Mouse (Mus musculus) lung, adult 18-20 months (tissue): ENCODE measurements around the gene Plxna2.

Experiments
- DNase-seq, 2 experiments: peaks; one replicate each; pipeline ENCODE4 v3.0.0; 2022; ENCODE audit warnings: mixed read lengths in 2 of 2

Gene Plxna2

GRCm38 (mm10) chr1:194774350-194774749 lies 156.3 kb downstream of the Plxna2 start:
- DNase-seq, result no peak

DNA sequence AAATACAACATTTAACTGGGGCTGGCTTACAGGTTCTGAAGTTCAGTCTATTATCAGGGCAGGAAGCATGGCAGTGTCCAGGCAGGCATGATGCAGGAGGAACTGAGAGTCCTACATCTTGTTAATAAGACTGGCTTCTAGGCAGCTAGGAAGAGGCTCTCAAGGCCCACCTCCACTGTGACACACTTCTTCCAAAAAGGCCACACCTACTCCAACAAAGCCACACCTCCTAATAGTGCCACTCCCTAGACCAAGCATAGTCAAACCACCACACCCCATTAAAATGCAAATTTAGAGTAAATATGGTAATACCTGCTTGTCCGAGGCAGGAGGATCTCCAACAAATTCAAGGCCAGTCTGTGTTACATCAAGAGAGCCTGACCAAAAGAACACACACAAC lies 156.7 kb downstream of the Plxna2 start:
- no peak for DNase-seq

DNA sequence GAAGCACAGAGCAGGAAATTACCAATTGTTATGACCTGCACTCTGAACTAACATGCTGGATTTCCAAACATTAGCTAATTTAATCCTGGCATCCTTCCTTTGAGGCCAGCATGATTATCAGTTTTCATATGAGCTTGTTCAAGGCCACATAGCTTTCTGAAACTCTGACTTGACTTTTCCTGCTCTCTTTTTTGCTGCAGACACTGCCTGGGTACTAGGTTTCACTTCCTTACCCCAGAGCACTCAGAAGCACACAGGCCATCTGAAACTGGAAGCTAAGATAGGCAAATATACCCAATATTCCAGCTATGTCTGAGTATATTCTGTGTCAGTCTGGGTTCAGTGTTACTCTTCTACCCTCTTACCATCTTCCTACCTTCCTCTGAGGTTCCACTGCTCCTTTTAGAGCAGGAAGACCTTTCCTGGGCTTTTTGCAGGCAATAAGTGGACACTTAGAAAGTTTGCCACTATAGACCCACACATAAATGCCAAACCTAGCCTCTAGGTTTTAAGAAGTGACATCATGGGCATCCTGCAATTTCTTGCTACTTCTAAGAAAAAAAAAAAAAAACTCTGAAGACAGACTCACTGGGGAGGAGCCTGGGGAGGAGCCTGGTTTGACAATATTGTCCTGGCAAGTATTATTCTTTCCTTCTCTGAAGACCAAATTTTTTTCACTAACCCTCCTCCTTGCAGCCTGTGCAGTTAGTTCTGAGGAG lies 157.8 kb downstream of the Plxna2 start:
- DNase-seq, result no peak

- DNase-seq, result no peak
These were observed 158.7 kb downstream of the Plxna2 start for GRCm38 (mm10) chr1:194776510-194777244.

- no peak for DNase-seq
These were observed 159.6 kb downstream of the Plxna2 start for GRCm38 (mm10) chr1:194777608-194778007.

DNA sequence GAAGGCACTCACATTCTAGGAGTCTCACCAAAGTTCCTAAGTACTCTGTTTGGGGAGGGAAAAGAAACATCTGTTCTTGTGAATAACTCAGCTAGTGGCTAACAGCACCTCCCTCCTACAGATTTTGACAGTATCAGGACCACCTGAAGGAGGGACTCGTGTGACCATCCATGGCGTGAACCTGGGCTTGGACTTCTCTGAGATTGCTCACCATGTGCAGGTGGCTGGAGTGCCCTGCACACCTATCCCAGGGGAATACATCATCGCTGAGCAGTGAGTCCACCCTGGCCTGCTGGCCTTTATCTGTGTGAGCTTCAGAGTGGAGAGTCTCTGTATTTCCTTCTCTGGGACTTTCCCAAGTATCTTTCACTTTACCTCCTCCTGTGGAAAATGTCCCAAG lies 162.4 kb downstream of the Plxna2 start:
- DNase-seq, result no peak

- no peak for DNase-seq
These were observed 162.9 kb downstream of the Plxna2 start for GRCm38 (mm10) chr1:194780794-194781390.

DNA sequence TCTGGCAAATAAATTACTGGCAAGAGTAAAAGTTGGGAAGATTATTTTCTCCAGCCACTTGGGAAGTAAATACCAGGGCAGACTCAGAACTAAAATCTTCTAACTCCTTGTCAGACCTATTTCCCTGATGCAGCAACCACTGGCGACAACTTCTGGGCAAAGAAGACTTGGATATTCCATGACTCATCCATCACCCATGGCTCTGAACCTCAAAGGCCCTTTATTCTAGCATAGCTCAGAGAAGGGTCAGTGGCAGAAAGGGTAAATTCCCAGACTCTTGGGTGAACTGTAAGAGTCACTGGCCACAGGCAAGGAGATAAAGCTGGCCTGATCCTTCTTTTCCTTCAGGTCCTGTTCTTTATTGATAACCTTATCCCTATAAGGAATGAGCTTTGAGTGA lies 163.5 kb downstream of the Plxna2 start:
- no peak for DNase-seq

DNA sequence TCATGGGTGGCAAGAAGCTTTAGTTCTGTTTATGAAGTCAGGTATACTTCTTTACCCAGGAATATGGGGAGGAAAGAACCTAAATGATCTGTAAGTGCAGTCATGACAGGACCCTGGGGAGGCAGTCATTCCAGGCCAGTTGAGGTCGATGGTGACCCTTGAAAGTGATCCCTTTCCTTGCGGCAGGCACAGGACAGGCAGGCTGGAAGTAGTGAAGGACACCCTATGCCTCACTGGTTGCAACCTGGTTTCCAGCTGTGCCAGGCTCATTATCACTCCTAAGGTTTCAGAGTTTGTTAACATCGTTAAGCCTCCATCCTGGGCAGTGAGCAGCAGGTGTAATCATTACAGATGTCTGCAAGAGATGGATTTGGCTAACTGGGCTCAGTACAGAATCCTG lies 164.3 kb downstream of the Plxna2 start:
- no peak for DNase-seq

GRCm38 (mm10) chr1:194787626-194788025 lies 169.6 kb downstream of the Plxna2 start:
- DNase-seq, result no peak

DNA sequence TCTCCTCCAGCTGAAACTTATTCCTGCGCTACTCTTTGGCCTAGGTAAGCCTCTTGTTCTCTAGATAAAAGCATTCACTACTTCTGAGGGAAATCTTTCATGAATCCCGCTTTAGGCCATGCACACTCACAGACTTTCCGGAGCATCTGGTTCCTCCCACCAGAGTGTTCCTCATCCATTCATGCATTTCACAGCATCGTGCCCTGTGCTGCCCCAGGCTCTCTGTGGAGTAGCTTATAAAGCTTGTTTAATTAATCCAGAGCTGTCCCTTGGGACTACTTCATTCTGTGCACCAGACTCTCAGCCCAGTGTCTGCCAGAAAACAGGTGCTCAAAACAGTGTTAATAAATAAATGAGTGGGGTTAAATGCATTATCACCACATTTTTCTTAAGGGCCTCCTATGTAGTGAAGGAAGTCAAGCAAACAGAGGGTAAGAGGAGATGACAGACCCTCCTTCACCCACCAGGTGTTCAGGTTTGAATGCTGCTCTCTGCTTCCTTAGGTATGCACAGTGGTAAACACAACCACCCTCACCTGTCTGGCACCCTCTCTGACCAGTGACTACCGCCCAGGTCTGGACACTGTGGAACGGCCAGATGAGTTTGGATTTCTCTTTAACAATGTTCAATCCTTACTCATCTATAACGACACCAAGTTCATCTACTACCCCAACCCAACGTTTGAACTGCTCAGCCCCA lies 175.4 kb downstream of the Plxna2 start:
- no peak for DNase-seq

GRCm38 (mm10) chr1:194795316-194795715 lies 177.3 kb downstream of the Plxna2 start:
- DNase-seq, result no peak

DNA sequence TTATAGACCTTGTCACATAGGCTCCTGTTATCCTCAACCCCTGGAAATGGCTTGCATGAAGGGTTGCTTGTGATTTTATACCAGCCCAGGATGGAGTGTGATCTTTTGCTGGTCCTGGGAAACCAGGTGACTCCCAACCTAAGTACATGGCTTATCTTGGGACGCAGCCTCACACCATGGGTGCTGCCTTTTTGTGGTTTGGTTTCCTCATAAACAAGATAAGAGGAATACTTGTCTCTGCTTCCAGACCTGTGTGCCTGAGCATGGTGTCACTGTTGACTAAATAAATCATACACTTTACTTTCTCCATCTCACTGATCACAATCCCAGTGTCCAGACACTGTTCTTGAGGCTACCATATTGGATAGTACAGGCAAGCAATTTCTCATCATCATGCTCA lies 179.8 kb downstream of the Plxna2 start:
- no peak for DNase-seq

DNA sequence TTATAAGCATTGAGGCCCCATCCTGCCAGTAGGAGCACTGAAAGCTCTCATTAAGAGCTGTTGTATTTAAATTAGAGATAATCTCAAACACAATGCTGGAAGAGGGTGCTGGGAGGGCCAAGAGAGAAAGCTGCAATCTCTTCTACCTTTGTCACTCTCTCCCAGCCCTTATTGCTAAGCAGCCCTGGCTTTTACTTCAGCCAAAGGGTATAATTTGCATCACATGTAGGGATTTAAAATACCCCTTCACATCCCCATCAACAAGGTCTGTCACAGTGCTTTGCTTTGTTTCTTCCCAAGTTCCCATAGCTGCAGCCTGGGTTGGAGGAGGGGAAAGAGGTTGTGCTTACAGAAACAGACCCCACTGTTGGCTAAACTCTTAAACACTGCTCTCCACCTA lies 180.5 kb downstream of the Plxna2 start:
- no peak for DNase-seq

DNA sequence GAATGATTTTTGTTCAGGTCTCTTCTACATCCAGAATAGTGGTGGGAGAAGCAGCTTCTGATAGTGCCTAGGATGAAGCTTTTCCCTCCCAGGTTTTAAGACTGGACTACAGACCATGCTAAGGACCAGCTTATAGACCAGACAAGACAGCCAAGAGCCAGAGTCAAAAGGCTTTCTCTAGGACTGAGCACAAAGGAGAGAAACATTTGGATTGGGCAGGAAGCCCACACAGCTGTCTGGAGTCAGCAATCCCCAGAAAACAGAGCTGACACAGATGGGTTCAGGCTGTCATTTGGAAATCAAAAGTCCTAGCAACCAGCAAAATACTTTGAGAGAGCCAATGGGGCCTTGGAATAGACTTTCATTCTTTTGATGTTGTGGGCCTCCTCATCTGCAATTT lies 190.2 kb downstream of the Plxna2 start:
- peak; percentile 36 to 57 for DNase-seq

- DNase-seq, result no peak
These were observed 190.7 kb downstream of the Plxna2 start for GRCm38 (mm10) chr1:194808681-194809080.

DNA sequence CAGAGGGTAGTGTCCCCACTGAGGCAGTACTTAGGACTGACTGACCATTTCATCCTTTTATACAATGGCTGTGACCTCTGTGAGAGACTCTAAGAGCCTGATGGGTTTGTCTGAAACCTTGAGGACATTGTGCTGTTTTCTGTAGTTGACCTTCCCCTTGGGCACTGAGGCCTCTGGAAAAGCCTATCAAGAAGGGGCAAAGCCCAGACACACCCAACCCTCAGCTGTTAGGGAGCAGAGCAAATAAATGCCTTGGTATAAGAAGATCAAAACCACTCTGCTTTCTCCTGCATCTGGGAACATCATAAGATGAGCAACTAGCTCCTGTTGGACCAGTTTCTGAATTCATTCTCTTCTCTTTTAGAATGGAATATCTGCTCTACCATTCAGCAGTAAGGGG lies 191.6 kb downstream of the Plxna2 start:
- no peak for DNase-seq

GRCm38 (mm10) chr1:194814187-194814586 lies 196.2 kb downstream of the Plxna2 start:
- DNase-seq, result no peak

DNA sequence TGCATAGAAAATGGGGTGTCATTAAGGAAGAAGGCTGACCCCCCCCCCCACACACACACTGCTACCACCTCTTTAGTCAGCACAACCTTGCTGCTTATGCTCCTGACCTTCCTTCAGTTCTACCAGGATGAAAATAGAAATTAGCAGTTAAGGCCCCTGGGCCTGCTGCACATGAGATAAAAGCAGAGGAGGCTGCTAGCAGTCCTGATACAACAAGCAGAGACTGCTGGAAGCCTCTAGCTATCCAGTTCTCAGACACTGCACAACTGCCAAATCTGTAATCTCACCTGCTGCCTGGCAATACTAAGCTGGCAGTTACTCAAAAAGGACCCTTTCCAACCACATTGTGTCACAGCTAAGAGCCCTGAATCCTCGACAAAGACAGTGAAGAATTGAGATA lies 197.5 kb downstream of the Plxna2 start:
- DNase-seq, result no peak

DNA sequence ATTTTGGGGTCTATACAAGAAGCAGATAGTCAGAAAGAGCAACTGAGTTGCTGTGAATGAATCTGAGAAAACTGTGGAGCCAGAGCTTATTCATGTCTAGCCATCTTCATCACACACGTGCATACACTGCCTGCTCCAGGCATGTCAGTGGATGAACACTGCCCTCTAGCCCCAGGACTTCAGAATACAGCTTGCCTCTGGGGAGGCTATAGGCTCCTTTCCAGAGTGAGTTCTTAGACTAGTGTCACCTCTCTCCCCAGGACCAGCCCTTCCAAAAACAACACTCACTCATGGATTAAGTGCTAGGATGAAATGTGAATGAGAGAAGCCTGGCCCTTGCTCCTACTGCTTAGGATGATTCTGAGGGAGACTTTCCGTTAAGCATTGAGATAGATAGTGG lies 198.9 kb downstream of the Plxna2 start:
- peak; percentile 61 to 69 for DNase-seq

GRCm38 (mm10) chr1:194820953-194821352 lies 202.9 kb downstream of the Plxna2 start:
- no peak for DNase-seq

- DNase-seq, result peak in 1 of 2 experiments; percentile 18
These were observed 203.7 kb downstream of the Plxna2 start for GRCm38 (mm10) chr1:194821721-194822120.

GRCm38 (mm10) chr1:194828316-194828715 lies 210.3 kb downstream of the Plxna2 start:
- DNase-seq, result no peak
